Mouse (Mus musculus) skeletal muscle tissue, adult 2 months (tissue): ENCODE measurements around the gene Exosc3.

Source experiments
- DNase-seq: peaks from one replicate; pipeline ENCODE4 v3.0.0-alpha.2; 2012; ENCODE audit warnings: low read depth, low spot score

Gene Exosc3

GRCm38 (mm10) chr4:45279981-45280548 is 62.5 kb downstream of the Exosc3 start:
- peak; percentile 59 for DNase-seq

GRCm38 (mm10) chr4:45279292-45279691 is 63.2 kb downstream of the Exosc3 start:
- no peak for DNase-seq

GRCm38 (mm10) chr4:45275770-45276169 is 66.8 kb downstream of the Exosc3 start:
- no peak for DNase-seq

- DNase-seq: no peak
Measured at GRCm38 (mm10) chr4:45271041-45271452, 71.5 kb downstream of the Exosc3 start.

- DNase-seq: no peak
Measured at GRCm38 (mm10) chr4:45267883-45268282, 74.6 kb downstream of the Exosc3 start.
